Mouse (Mus musculus) forebrain, embryonic 11.5 days (tissue): ENCODE data around the gene Dusp18. TPM values are rescaled to one million over a fixed set of nuclear protein-coding genes. Genes with fewer than 3 reads are reported as not detected.
"Not testable (repeated sequence)": the region's sequence is repeated elsewhere in the genome, so short reads cannot be mapped to it uniquely, and the experiment has no call there.

Experiments
- ATAC-seq: fragments of 200-750 bp; cut with Nextera tagmentation; replicated peaks from 2 replicates; pipeline ENCODE4 v1.8.0; 2017; ENCODE audit warnings: moderate TSS enrichment; ENCODE audit not compliant: low FRiP score
- DNase-seq: peaks from one replicate; pipeline ENCODE4 v3.0.0-alpha.2; 2017; ENCODE audit warnings: low spot score
- H3K27ac ChIP-seq: fragments of 300-500 bp; sonication (generic); 2 replicates; pipeline ENCODE4 v1.5.1; 2014; ENCODE audit warnings: low read depth, low read length
- H3K27me3 ChIP-seq: fragments of 300-500 bp; sonication (generic); 2 replicates; pipeline ENCODE4 v1.6.1; 2014; ENCODE audit warnings: mild to moderate bottlenecking, low read length, mixed read lengths; ENCODE audit not compliant: control insufficient read depth, insufficient read depth
- H3K36me3 ChIP-seq: fragments of 300-500 bp; sonication (generic); 2 replicates; pipeline ENCODE4 v1.6.1; 2014; ENCODE audit warnings: mild to moderate bottlenecking, low read length, moderate library complexity, mixed read lengths; ENCODE audit not compliant: control insufficient read depth, insufficient read depth
- H3K4me1 ChIP-seq: fragments of 300-500 bp; sonication (generic); replicated peaks from 2 replicates; pipeline ENCODE4 v1.6.1; 2014; ENCODE audit warnings: low read length, mixed read lengths; ENCODE audit not compliant: control insufficient read depth, insufficient read depth
- H3K4me2 ChIP-seq: fragments of 300-500 bp; sonication (generic); 2 replicates; pipeline ENCODE4 v1.6.1; 2014; ENCODE audit warnings: low read depth, mild to moderate bottlenecking, low read length, moderate library complexity, mixed read lengths; ENCODE audit not compliant: severe bottlenecking
- H3K4me3 ChIP-seq: fragments of 300-500 bp; sonication (generic); 2 replicates; pipeline ENCODE4 v1.5.1; 2014; ENCODE audit warnings: low read depth, low read length
- H3K9ac ChIP-seq: fragments of 300-500 bp; sonication (generic); 2 replicates; pipeline ENCODE4 v1.6.1; 2014; ENCODE audit warnings: low read length
- H3K9me3 ChIP-seq: fragments of 300-500 bp; sonication (generic); 2 replicates; pipeline ENCODE4 v1.6.1; 2016; ENCODE audit warnings: low read length, mixed read lengths; ENCODE audit not compliant: control insufficient read depth
- whole genome bisulfite sequencing: fragments of 180-500 bp; shearing (Covaris S2); extraction: QIAGEN DNeasy Blood & Tissue Kit; methylation state at CpG from one replicate; pipeline ENCODE4 v1.1.7; 2014; 5-methylcytosine and 5-hydroxymethylcytosine counted together
- polyA plus RNA-seq: library from polyadenylated mRNA; unstranded; fragments of >200 nt; fragmentation: Nextera tagmentation; extraction: Ambion mirVana; gene quantifications from 2 replicates; pipeline ENCODE4 v1.2.1, GENCODE M21; 2014

The Dusp18 gene
- polyA plus RNA-seq, 1 experiment from 2014 or later = 22.5 TPM

GRCm38 (mm10) chr11:3902516-3902915 lies 7.5 kb downstream of the Dusp18 start:
- Histone ChIP-seq H3K4me2 (no peak overlapping the region), H3K9ac (no peak overlapping the region), H3K4me1 (no peaks in the 10 kb centered on the region), H3K27ac (no peak overlapping the region), H3K27me3 (no peaks in the 10 kb centered on the region), H3K4me3 (no peak overlapping the region), H3K9me3 (no peaks in the 10 kb centered on the region), H3K36me3 (peaks cover 4% of the 10 kb centered on the region; the same call in 1 of the 2 replicates)
- WGBS = 94% methylated on average over 3 of the region's 3 CpGs
- ATAC-seq (no peak), DNase-seq (no peak)

GRCm38 (mm10) chr11:3903046-3903445 lies 8.0 kb downstream of the Dusp18 start:
- no peak overlapping the region for H3K4me3 ChIP-seq
- no peak overlapping the region for H3K4me2 ChIP-seq
- H3K27ac ChIP-seq = no peak overlapping the region
- ATAC-seq (no peak), DNase-seq (no peak)
- no peak overlapping the region for H3K9ac ChIP-seq
- WGBS = 84% methylated on average over 5 of the region's 5 CpGs
- peaks cover 4% of the 10 kb centered on the region; the same call in 1 of the 2 replicates for H3K36me3 ChIP-seq
- no peaks in the 10 kb centered on the region for H3K4me1 ChIP-seq
- H3K9me3 ChIP-seq = no peaks in the 10 kb centered on the region
- no peaks in the 10 kb centered on the region for H3K27me3 ChIP-seq

GRCm38 (mm10) chr11:3904673-3905072 lies 9.6 kb downstream of the Dusp18 start:
- Histone ChIP-seq H3K9ac (no peak overlapping the region), H3K4me3 (no peak overlapping the region), H3K27ac (no peak overlapping the region), H3K27me3 (no peaks in the 10 kb centered on the region), H3K4me2 (no peak overlapping the region), H3K9me3 (no peaks in the 10 kb centered on the region), H3K4me1 (no peaks in the 10 kb centered on the region), H3K36me3 (no peaks in the 10 kb centered on the region)
- DNase-seq (no peak), ATAC-seq (no peak)
- 89% methylated on average over 6 of the region's 6 CpGs for WGBS

- H3K4me1 ChIP-seq = no peaks in the 10 kb centered on the region
- WGBS = 86% methylated on average over 1 of the region's 1 CpGs
Observed at GRCm38 (mm10) chr11:3905446-3905845, 10.4 kb downstream of the Dusp18 start.

DNA sequence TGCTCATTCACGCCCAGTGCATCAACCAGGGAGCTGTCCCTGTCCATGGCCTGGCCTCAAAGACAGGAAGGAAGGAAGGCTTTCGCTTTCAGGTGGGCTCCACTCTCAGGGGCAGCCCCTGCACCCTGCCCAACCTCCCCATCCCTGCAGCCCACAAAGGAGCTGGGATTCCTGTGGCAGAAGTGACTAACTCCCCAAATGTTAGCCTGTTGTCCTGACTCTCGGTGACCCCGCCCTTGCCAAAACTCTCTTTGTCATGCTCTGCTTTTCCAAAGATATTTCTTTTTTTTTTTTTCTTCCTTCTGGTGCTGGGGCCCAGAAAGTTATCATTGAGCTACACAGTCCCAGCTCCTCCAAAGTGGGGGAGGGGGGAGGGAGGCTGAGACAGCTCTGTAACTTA lies 14.2 kb downstream of the Dusp18 start:
- H3K4me1 ChIP-seq = peaks cover 15% of the 10 kb centered on the region

More at GRCm38 (mm10) chr11:3905446-3905845, 10.4 kb downstream of the Dusp18 start:
- DNase-seq = no peak
- Histone ChIP-seq H3K9me3 (no peaks in the 10 kb centered on the region), H3K9ac (no peak overlapping the region), H3K27me3 (no peaks in the 10 kb centered on the region), H3K4me3 (no peak overlapping the region), H3K27ac (no peak overlapping the region), H3K36me3 (no peaks in the 10 kb centered on the region), H3K4me2 (no peak overlapping the region)
- ATAC-seq = no peak

DNA sequence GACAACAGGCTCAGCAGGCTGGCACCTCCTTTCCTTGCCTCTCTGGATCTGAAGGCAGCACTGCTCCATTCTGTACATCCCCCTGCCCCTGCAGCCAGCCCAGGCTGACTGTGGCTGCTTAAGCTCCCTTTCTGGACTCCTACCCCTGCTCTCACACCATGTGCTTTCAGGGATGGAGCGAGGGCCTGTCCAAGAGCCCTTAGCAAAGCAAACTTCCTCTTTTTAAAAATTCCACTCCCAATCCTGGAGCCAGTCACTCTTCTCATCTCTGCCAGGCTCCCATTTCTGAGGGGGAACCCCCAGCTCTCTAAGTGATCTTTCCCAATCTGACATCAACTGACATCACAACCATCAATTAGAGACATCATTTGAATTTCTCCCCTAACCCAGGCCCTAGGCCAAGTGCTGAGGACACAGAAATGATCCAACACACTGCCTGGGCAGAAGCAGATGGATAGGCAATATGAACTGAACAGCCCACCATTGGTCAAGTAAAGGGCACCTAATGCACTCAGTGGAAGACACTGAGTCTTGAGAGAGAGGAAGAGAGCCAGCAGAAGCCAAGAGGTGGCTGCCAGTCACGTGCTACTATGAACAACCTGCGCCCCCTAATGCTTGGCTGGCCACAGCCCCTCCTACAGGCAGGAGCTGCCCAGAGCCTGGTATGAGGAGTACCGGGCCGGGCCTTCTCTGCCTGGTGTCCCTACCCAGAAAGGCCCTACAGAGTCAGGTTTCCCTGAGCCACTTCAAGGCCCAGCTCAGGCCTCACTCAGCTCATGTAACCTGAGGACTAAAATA lies 15.7 kb downstream of the Dusp18 start:
- Histone ChIP-seq H3K4me3 (no peak overlapping the region), H3K27ac (no peak overlapping the region), H3K9ac (no peak overlapping the region), H3K4me2 (no peak overlapping the region), H3K27me3 (peaks cover 2% of the 10 kb centered on the region; the same call in 1 of the 2 replicates), H3K9me3 (no peaks in the 10 kb centered on the region), H3K4me1 (peaks cover 16% of the 10 kb centered on the region), H3K36me3 (no peaks in the 10 kb centered on the region)
- WGBS = 53% methylated on average over 5 of the region's 5 CpGs
- no peak for DNase-seq
- ATAC-seq = no peak

More for the DNA sequence above, 14.2 kb downstream of the Dusp18 start:
- Histone ChIP-seq H3K36me3 (no peaks in the 10 kb centered on the region), H3K4me2 (no peak overlapping the region), H3K4me3 (no peak overlapping the region), H3K27me3 (peaks cover 2% of the 10 kb centered on the region; the same call in 1 of the 2 replicates), H3K9ac (no peak overlapping the region), H3K27ac (no peak overlapping the region), H3K9me3 (no peaks in the 10 kb centered on the region)
- no peak for ATAC-seq
- 88% methylated on average over 4 of the region's 4 CpGs for WGBS
- no peak for DNase-seq

DNA sequence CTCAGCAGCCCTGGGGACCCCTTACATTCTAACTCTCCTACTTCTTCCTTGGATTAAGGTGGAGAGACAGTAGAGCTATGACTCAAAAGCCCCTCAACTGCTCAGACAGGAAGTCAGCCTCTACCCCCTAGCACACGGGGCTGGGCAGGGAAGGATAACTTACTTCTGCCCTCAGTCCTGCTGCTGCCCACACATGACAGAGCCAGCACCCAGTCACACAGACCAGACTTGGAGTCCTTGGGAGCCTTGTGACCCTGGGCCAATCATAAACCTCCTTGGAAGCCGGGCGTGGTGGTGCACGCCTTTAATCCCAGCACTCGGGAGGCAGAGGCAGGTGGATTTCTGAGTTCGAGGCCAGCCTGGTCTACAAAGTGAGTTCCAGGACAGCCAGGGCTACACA lies 16.4 kb downstream of the Dusp18 start:
- not testable (repeated sequence) for H3K9me3 ChIP-seq, DNase-seq, H3K27ac ChIP-seq, H3K27me3 ChIP-seq, H3K4me3 ChIP-seq, ATAC-seq, H3K9ac ChIP-seq, H3K36me3 ChIP-seq, H3K4me2 ChIP-seq
- H3K4me1 ChIP-seq = peaks cover 16% of the 10 kb centered on the region
- WGBS = 93% methylated on average over 5 of the region's 6 CpGs

- no peak for DNase-seq
- peak overlapping the region; percentile 63 for H3K9ac ChIP-seq
- H3K4me1 ChIP-seq = peaks cover 16% of the 10 kb centered on the region
- H3K4me3 ChIP-seq = peak overlapping the region; percentile 54
- ATAC-seq = peak; percentile 16
- no peaks in the 10 kb centered on the region for H3K9me3 ChIP-seq
- H3K4me2 ChIP-seq = peak overlapping the region; percentile 91
- 20% methylated on average over 19 of the region's 19 CpGs for WGBS
- no peaks in the 10 kb centered on the region for H3K36me3 ChIP-seq
- peaks cover 2% of the 10 kb centered on the region; the same call in 1 of the 2 replicates for H3K27me3 ChIP-seq
- H3K27ac ChIP-seq = no peak overlapping the region
Observed at GRCm38 (mm10) chr11:3912100-3912874, 17.2 kb downstream of the Dusp18 start.
